Mouse (Mus musculus) heart, embryonic 11.5 days (tissue): ENCODE data around the gene Tppp2. TPM values are rescaled to one million over a fixed set of nuclear protein-coding genes. Genes with fewer than 3 reads are reported as not detected.

Source experiments
- ATAC-seq: fragments of 200-750 bp; cut with Nextera tagmentation; replicated peaks from 2 replicates; pipeline ENCODE4 v1.8.0; 2017; ENCODE audit warnings: moderate library complexity; ENCODE audit not compliant: insufficient number of reproducible peaks, low FRiP score, low TSS enrichment
- H3K27ac ChIP-seq: fragments of 300-500 bp; sonication (generic); 2 replicates; pipeline ENCODE4 v1.5.1; 2014; ENCODE audit warnings: mild to moderate bottlenecking, low read depth, low read length
- H3K27me3 ChIP-seq: fragments of 300-500 bp; sonication (generic); 2 replicates; pipeline ENCODE4 v1.6.1; 2014; ENCODE audit warnings: mild to moderate bottlenecking, low read length, mixed read lengths; ENCODE audit not compliant: control insufficient read depth, insufficient read depth
- H3K36me3 ChIP-seq: fragments of 300-500 bp; sonication (generic); 2 replicates; pipeline ENCODE4 v1.6.1; 2014; ENCODE audit warnings: mild to moderate bottlenecking, low read length, moderate library complexity, mixed read lengths; ENCODE audit not compliant: control insufficient read depth, insufficient read depth
- H3K4me1 ChIP-seq: fragments of 300-500 bp; sonication (generic); 2 replicates; pipeline ENCODE4 v1.6.1; 2014; ENCODE audit warnings: low read length; ENCODE audit not compliant: control insufficient read depth, insufficient read depth
- H3K4me2 ChIP-seq: fragments of 300-500 bp; sonication (generic); 2 replicates; pipeline ENCODE4 v1.6.1; 2014; ENCODE audit warnings: mild to moderate bottlenecking, moderate library complexity
- H3K4me3 ChIP-seq: fragments of 300-500 bp; sonication (generic); 2 replicates; pipeline ENCODE4 v1.5.1; 2014; ENCODE audit warnings: low read depth, low read length
- H3K9ac ChIP-seq: fragments of 300-500 bp; sonication (generic); 2 replicates; pipeline ENCODE4 v1.6.1; 2014; ENCODE audit warnings: mild to moderate bottlenecking, low read depth, low read length, moderate library complexity
- H3K9me3 ChIP-seq: fragments of 300-500 bp; sonication (generic); replicated peaks from 2 replicates; pipeline ENCODE4 v1.6.1; 2016; ENCODE audit warnings: low read length; ENCODE audit not compliant: control insufficient read depth
- WGBS: fragments of 180-500 bp; shearing (Covaris S2); extraction: QIAGEN DNeasy Blood & Tissue Kit; methylation state at CpG from one replicate; pipeline ENCODE4 v1.1.7; 2014; ENCODE audit not compliant: insufficient replicate concordance; 5-methylcytosine and 5-hydroxymethylcytosine counted together
- polyA plus RNA-seq: library from polyadenylated mRNA; unstranded; fragments of >200 nt; fragmentation: Nextera tagmentation; extraction: Ambion mirVana; gene quantifications from 2 replicates; pipeline ENCODE4 v1.2.1, GENCODE M21; 2014

The Tppp2 gene
- not detected in 2 replicates for polyA plus RNA-seq

DNA sequence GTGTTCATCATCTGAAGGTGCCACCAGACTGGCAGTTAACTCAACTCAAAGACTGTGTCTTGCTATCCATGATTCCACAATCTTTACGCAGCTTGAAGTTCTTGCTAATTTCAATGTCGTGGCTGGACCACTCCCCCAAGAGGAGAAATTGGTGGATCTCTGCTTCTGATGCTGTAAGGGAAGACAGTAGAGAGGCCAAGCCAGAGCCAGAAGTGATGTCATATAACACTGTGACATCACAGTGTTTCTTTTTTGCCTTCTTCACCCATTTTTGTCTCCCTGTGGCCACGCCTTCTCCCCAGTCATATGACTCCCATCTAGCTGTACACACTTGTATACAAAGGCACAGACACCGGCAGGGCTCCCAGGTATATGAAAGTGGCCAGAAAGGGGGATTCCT is at the start of gene Tppp2:
Tppp2 (plus strand) TSS at position 301 of the 400 bp plus-strand sequence.
- H3K36me3 ChIP-seq = no peaks in the 10 kb centered on the region
- H3K4me1 ChIP-seq = peaks cover 17% of the 10 kb centered on the region
- H3K27me3 ChIP-seq = 0 out of 2 replicates have a peak, but pooled peaks cover 2% of the 10 kb centered on the region
- H3K9me3 ChIP-seq = no peaks in the 10 kb centered on the region
- no peak within 1 kb of the TSS for H3K4me3 ChIP-seq
- H3K4me2 ChIP-seq = no peak within 1 kb of the TSS
- no peak within 1 kb of the TSS for H3K27ac ChIP-seq
- H3K9ac ChIP-seq = no peak within 1 kb of the TSS
- ATAC-seq = no peak
- 85% methylated on average over 4 of the region's 4 CpGs for WGBS

DNA sequence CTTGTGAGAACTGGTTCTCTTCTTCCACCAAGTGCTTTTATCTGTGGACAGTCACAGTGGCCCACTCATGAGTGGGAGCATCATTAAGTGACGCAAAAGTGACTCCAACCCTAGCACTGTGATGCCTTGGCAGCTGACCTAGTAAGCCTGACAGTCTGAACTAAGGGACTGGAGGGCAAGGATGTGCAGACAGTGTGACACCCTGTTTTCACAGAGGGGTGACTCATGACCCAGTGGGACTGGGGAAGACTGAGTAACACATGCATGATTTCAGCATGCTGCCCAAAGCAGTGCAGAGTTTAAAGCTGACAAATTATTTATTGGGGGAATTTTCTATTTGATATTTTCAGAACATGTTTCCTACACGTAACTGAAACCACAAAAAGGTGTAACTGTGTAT is 47.5 kb upstream of the Tppp2 start:
- 75% methylated on average over 2 of the region's 2 CpGs for WGBS
- Histone ChIP-seq H3K4me3 (no peak overlapping the region), H3K27me3 (no peaks in the 10 kb centered on the region)

DNA sequence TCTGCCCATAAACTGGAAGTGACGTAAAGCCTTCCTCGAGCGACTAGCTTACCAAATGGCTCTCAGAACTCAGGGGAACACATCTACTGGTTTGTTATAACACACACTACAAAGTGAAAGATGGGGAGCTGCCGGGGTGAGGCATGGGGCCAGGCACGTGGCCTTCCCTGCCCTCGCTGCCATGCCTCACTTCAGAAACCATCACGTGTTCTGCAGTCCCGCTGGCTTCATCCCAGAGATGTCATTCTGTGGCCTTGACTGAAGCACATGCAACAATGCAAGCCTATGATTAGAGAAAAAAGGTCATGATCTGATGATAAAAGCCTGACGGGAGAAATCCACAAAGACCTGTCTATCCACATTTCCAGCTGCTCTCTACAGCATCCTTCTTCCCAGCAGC is 46.5 kb upstream of the Tppp2 start:
- H3K9me3 ChIP-seq = no peaks in the 10 kb centered on the region
- H3K4me2 ChIP-seq = no peak overlapping the region
- no peak overlapping the region for H3K27ac ChIP-seq
- ATAC-seq = no peak
- WGBS = 74% methylated on average over 9 of the region's 9 CpGs
- no peaks in the 10 kb centered on the region for H3K36me3 ChIP-seq
- no peak overlapping the region for H3K4me3 ChIP-seq
- H3K4me1 ChIP-seq = no peaks in the 10 kb centered on the region
- no peaks in the 10 kb centered on the region for H3K27me3 ChIP-seq
- H3K9ac ChIP-seq = no peak overlapping the region

More for the DNA sequence above, 47.5 kb upstream of the Tppp2 start:
- Histone ChIP-seq H3K4me1 (no peaks in the 10 kb centered on the region), H3K27ac (no peak overlapping the region), H3K9ac (no peak overlapping the region), H3K4me2 (no peak overlapping the region), H3K9me3 (no peaks in the 10 kb centered on the region), H3K36me3 (no peaks in the 10 kb centered on the region)
- no peak for ATAC-seq

DNA sequence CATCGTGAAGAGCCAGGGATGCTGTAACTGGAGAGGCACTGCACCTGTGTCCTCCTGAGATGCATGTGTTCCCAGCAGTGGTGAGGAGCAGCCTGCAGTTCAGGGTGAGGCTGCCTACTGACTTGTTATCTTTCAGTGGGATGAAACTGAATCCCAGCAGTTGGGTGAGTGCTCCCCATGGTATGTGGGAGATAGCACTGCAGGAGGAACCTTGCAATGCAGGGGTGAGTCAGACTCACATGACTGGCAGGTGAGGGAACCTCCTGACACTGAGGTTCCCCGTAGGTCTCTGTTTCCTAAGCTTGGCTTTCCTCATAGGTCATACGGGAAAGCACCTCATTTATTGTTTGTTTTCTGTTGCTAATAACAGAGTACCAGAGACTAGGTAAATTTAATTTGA is 40.7 kb upstream of the Tppp2 start:
- no peak overlapping the region for H3K27ac ChIP-seq
- H3K9me3 ChIP-seq = no peaks in the 10 kb centered on the region
- H3K4me3 ChIP-seq = no peak overlapping the region
- 70% methylated on average over 3 of the region's 3 CpGs for WGBS
- H3K4me1 ChIP-seq = no peaks in the 10 kb centered on the region
- ATAC-seq = no peak
- no peaks in the 10 kb centered on the region for H3K36me3 ChIP-seq
- no peak overlapping the region for H3K4me2 ChIP-seq
- H3K9ac ChIP-seq = no peak overlapping the region
- H3K27me3 ChIP-seq = no peaks in the 10 kb centered on the region

DNA sequence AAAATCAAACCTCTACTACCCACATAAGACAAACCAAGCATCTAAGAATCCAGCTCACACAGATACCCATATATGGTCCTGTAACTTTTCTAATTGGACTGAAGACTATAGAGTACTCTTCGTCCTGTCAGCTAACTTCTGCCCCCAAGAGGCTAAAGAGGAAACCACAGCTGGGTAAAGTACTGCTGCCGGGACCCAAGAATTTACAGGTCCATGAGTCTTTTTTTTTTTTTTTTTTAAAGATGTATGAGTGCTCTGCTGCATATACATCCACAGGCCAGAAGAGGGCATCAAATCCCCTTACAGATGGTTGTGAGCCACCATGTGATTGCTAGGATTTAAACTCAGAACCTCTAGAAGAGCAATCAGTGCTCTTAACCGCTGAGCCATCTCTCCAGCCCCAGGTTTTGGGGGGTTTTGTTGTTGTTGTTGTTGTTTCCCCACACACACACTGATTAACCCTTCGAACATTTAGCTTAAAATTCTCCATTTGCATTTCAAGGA is 34.6 kb upstream of the Tppp2 start:
- H3K4me1 ChIP-seq = peaks cover 6% of the 10 kb centered on the region; the same call in 1 of the 2 replicates
- ATAC-seq = peak; percentile 38; the same call in 1 of the 2 replicates
- no peaks in the 10 kb centered on the region for H3K27me3 ChIP-seq
- H3K27ac ChIP-seq = no peak overlapping the region
- 0% methylated on average over 4 of the region's 4 CpGs for WGBS
- H3K9me3 ChIP-seq = no peaks in the 10 kb centered on the region
- peak overlapping the region; percentile 82 for H3K4me3 ChIP-seq
- peaks cover 8% of the 10 kb centered on the region; the same call in 1 of the 2 replicates for H3K36me3 ChIP-seq
- peak overlapping the region; percentile 82 for H3K4me2 ChIP-seq
- no peak overlapping the region; the same call in 1 of the 2 replicates for H3K9ac ChIP-seq

DNA sequence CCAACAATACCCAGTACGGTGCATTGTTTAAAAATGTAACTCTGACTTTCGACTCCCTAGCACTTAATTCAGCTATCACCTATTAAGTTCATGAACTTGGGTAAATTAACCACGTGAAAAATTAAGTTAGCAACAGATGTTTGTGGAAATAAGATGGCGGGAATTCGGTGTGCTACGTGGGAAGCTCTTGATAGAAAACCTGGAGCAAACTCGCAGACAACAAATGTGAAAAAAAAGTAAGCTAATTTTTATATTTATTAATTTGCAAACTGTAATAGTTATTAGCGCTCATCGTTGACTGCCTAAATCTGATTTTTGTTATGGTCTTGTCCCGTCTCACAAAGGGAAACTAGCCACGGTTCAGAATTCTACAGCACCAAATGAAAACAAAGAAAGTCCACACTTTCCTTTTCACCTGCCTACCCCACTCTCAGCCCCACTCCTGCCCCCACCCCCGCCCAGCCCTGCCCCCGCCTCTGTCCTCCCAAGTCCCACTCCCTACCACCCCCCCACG is 34.1 kb upstream of the Tppp2 start:
- Histone ChIP-seq H3K36me3 (peaks cover 8% of the 10 kb centered on the region; the same call in 1 of the 2 replicates), H3K4me3 (peak overlapping the region; percentile 82), H3K4me1 (peaks cover 6% of the 10 kb centered on the region; the same call in 1 of the 2 replicates), H3K27ac (peak overlapping the region; percentile 70), H3K27me3 (no peaks in the 10 kb centered on the region), H3K9ac (peak overlapping the region; percentile 68), H3K9me3 (no peaks in the 10 kb centered on the region), H3K4me2 (peak overlapping the region; percentile 82)
- WGBS = 2% methylated on average over 14 of the region's 14 CpGs
- no peak; the same call in 1 of the 2 replicates for ATAC-seq

DNA sequence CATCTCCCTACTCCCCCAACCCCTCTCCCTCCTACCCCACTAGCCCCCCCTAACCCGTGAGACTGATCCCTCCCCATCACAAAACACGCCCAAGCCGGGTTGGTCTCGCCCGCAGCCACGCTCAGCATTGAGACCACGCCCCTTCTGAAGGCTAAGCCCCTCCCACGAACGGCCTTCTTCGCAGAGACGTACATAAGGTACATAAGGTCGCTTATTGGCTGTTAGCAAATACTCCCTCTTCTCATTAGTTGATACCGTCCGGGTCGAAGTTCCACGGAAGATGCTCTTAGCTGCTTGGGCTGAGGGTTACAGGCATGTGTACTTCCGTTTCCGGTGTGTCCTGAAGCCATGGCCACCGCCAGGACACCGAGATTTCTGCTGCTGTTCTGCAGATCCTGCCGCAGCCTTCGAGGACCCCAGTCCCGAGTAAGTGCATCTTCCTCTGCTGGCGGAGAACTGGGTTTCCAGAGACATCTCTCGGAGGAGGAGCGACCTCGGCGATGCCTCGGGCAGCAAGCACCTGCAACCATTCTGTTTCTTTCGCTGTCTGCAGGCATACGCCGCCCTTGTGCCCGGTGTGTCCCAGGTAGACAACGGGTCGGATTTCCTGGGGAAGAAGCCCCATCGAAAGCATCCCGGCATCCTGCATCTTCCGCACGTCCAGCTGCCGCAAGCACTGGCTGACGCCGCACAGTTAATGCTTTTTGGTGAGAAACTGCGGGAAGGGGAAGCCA is 33.5 kb upstream of the Tppp2 start, which contains the start of gene Mettl17:
Mettl17 (plus strand) TSS at position 245 of the 734 bp plus-strand sequence.
- ATAC-seq = peak; percentile 96
- no peaks in the 10 kb centered on the region for H3K9me3 ChIP-seq
- peaks cover 11% of the 10 kb centered on the region for H3K36me3 ChIP-seq
- WGBS = under 1% methylated on average over 43 of the region's 43 CpGs
- peak within 1 kb of the TSS; percentile 82 for H3K4me3 ChIP-seq
- H3K4me1 ChIP-seq = peaks cover 6% of the 10 kb centered on the region; the same call in 1 of the 2 replicates
- peak within 1 kb of the TSS; percentile 70 for H3K27ac ChIP-seq
- H3K9ac ChIP-seq = peak within 1 kb of the TSS; percentile 82
- peak within 1 kb of the TSS; percentile 82 for H3K4me2 ChIP-seq
- H3K27me3 ChIP-seq = no peaks in the 10 kb centered on the region

DNA sequence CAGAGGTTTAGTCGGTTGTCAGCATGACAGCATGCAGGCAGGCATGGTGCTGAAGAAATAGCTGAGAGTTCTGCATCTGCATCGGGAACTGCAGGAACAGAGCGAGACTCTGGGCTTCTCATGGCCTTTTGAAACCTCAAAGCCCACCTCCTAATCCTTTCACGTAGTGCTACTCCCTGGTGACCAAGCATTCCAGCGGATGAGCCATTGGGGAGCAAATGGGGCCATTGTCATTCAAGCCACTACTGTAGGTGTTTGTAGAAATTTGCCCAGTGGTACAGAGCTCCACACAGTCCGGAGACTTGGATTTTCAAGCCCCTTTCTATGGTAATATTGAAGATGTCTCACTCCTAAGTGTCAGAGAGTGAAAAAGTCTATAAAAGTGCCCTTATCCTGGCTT is 32.2 kb upstream of the Tppp2 start:
- Histone ChIP-seq H3K27ac (no peak overlapping the region), H3K9ac (no peak overlapping the region), H3K27me3 (no peaks in the 10 kb centered on the region), H3K9me3 (no peaks in the 10 kb centered on the region), H3K4me2 (peak overlapping the region; percentile 82; the same call in 1 of the 2 replicates), H3K4me3 (no peak overlapping the region), H3K36me3 (peaks cover 21% of the 10 kb centered on the region), H3K4me1 (peaks cover 6% of the 10 kb centered on the region; the same call in 1 of the 2 replicates)
- 63% methylated on average over 6 of the region's 6 CpGs for WGBS
- no peak for ATAC-seq
